In genomic region chr12:99540201-99540600, GRCm38 (mm10) we compare ENCODE assay signal across 27 mouse cellular contexts. TPM values are rescaled to one million over a fixed set of nuclear protein-coding genes. Genes with fewer than 3 reads are reported as not detected.
DNase-seq lines count a peak whose midpoint lies in the region; ATAC-seq and TF ChIP-seq lines count a peak whose summit lies in the region.
"Had no signal": no experiment of that assay in that cellular context is flagged by ENCODE, and none has a peak within 500 bp of the region (broad histone marks: within the 10 kb centered on the region; RNA-seq: fewer than 3 reads in every experiment).

No protein-coding gene starts in this region.

- TF ChIP-seq CTCF in lung, embryonic 14.5 days (IDR thresholded peaks at IDR 0.05; ENCODE audit: low read depth) = 0 out of 2 replicates have a peak, but pooled peaks have one; percentile 10
- peak; percentile 38 for TF ChIP-seq CTCF in ES-Bruce4 (IDR thresholded peaks at IDR 0.05; ENCODE audit: low read depth, low read length)

- peaks cover 10% of the 10 kb centered on the region; the same call in 1 of the 2 replicates for H3K9me3 ChIP-seq in lung, embryonic 14.5 days (ENCODE audit: low read depth, low read length)
- no peaks in the 10 kb centered on the region; the same call in 1 of the 2 replicates for H3K9me3 ChIP-seq in ES-Bruce4 (replicated peaks; ENCODE audit: control insufficient read depth, insufficient read depth, low read length, poor library complexity, severe bottlenecking)
- peaks cover 5% of the 10 kb centered on the region; the same call in 1 of the 2 replicates for H3K9me3 ChIP-seq in forebrain, embryonic 15.5 days
- H3K9me3 ChIP-seq: intestine, embryonic 15.5 days; liver, embryonic 15.5 days; lung, embryonic 15.5 days had no signal

- no peaks in the 10 kb centered on the region for H3K27me3 ChIP-seq in lung, embryonic 14.5 days (ENCODE audit: insufficient read depth, low read length)
- no peaks in the 10 kb centered on the region for H3K27me3 ChIP-seq in ES-Bruce4 (ENCODE audit: control insufficient read depth, insufficient read depth, low read length, poor library complexity, severe bottlenecking)
- no peaks in the 10 kb centered on the region for H3K27me3 ChIP-seq in forebrain, embryonic 15.5 days
- H3K27me3 ChIP-seq: embryonic facial prominence, embryonic 13.5 days; heart, embryonic 15.5 days; intestine, embryonic 15.5 days; liver, embryonic 15.5 days; lung, embryonic 15.5 days; midbrain, embryonic 13.5 days; neural tube, embryonic 13.5 days had no signal

- no peak overlapping the region for H3K4me2 ChIP-seq in lung, embryonic 14.5 days
- H3K4me2 ChIP-seq in forebrain, embryonic 15.5 days (replicated peaks) = no peak overlapping the region
- H3K4me2 ChIP-seq: embryonic facial prominence, embryonic 13.5 days; heart, embryonic 15.5 days; intestine, embryonic 15.5 days; liver, embryonic 15.5 days; lung, embryonic 15.5 days; midbrain, embryonic 13.5 days; neural tube, embryonic 13.5 days had no signal

- no peaks in the 10 kb centered on the region for H3K4me1 ChIP-seq in lung, embryonic 14.5 days (ENCODE audit: insufficient read depth)
- no peaks in the 10 kb centered on the region for H3K4me1 ChIP-seq in ES-Bruce4 (ENCODE audit: control insufficient read depth, insufficient read depth, low read length)
- 0 out of 2 replicates have a peak, but pooled peaks cover 3% of the 10 kb centered on the region for H3K4me1 ChIP-seq in forebrain, embryonic 15.5 days
- H3K4me1 ChIP-seq: embryonic facial prominence, embryonic 13.5 days; forebrain, embryonic 10.5 days; intestine, embryonic 15.5 days; lung, embryonic 15.5 days; midbrain, embryonic 13.5 days; neural tube, embryonic 13.5 days had no signal

- TF ChIP-seq EP300 in ES-Bruce4 (IDR thresholded peaks at IDR 0.05; ENCODE audit: insufficient read depth, low read depth, low read length) = no peak

- H3K27ac ChIP-seq in lung, embryonic 14.5 days (ENCODE audit: low read depth) = no peak overlapping the region
- no peak overlapping the region for H3K27ac ChIP-seq in ES-Bruce4 (ENCODE audit: insufficient read depth, low read length)
- no peak overlapping the region for H3K27ac ChIP-seq in forebrain, embryonic 15.5 days (replicated peaks)
- H3K27ac ChIP-seq: embryonic facial prominence, embryonic 13.5 days; forebrain, embryonic 10.5 days; heart, embryonic 15.5 days; intestine, embryonic 15.5 days; kidney, postnatal 0 days; liver, embryonic 15.5 days; lung, embryonic 15.5 days; macrophage; midbrain, embryonic 13.5 days; neural tube, embryonic 13.5 days had no signal

- H3K36me3 ChIP-seq in lung, embryonic 14.5 days (ENCODE audit: insufficient read depth) = no peaks in the 10 kb centered on the region; the same call in 1 of the 2 replicates
- H3K36me3 ChIP-seq in ES-Bruce4 (ENCODE audit: control insufficient read depth, insufficient read depth, low read length, poor library complexity, severe bottlenecking) = no peaks in the 10 kb centered on the region
- H3K36me3 ChIP-seq in forebrain, embryonic 15.5 days = 0 out of 2 replicates have a peak, but pooled peaks cover 4% of the 10 kb centered on the region
- H3K36me3 ChIP-seq: heart, embryonic 15.5 days; intestine, embryonic 15.5 days; lung, embryonic 15.5 days had no signal

- WGBS in lung, embryonic 14.5 days = 89% methylated on average over 4 of the region's 4 CpGs
- WGBS in forebrain, embryonic 15.5 days = 94% methylated on average over 4 of the region's 4 CpGs

- H3K4me3 ChIP-seq in lung, embryonic 14.5 days (ENCODE audit: low read depth, low read length) = no peak overlapping the region
- no peak overlapping the region for H3K4me3 ChIP-seq in ES-Bruce4 (ENCODE audit: low read depth, low read length)
- no peak overlapping the region for H3K4me3 ChIP-seq in forebrain, embryonic 15.5 days
- H3K4me3 ChIP-seq: embryonic facial prominence, embryonic 13.5 days; forebrain, embryonic 10.5 days; heart, embryonic 15.5 days; intestine, embryonic 15.5 days; liver, embryonic 15.5 days; lung, embryonic 15.5 days; midbrain, embryonic 13.5 days; neural tube, embryonic 13.5 days had no signal

- no peak overlapping the region for H3K9ac ChIP-seq in lung, embryonic 14.5 days
- no peak overlapping the region for H3K9ac ChIP-seq in ES-Bruce4 (ENCODE audit: low read depth, poor library complexity, severe bottlenecking)
- H3K9ac ChIP-seq in forebrain, embryonic 15.5 days (replicated peaks) = no peak overlapping the region
- H3K9ac ChIP-seq: embryonic facial prominence, embryonic 13.5 days; forebrain, postnatal 0 days; heart, embryonic 15.5 days; intestine, embryonic 15.5 days; liver, embryonic 15.5 days; lung, embryonic 15.5 days; midbrain, embryonic 13.5 days; neural tube, embryonic 13.5 days had no signal

- ATAC-seq in lung, embryonic 14.5 days (ENCODE audit: insufficient read depth) = no peak
- no peak for ATAC-seq in forebrain, embryonic 15.5 days (replicated peaks)
- ATAC-seq: forebrain, postnatal 0 days; hindbrain, embryonic 16.5 days; intestine, embryonic 15.5 days; midbrain, embryonic 13.5 days had no signal

- DNase-seq in lung, embryonic 14.5 days = no peak
- no peak for DNase-seq in lung, postnatal 36 days
- DNase-seq in R1 (ENCODE audit: low read depth, low spot score) = peak; percentile 76
- no peak for DNase-seq in kidney, postnatal 10 days
- DNase-seq in spleen, adult 18-20 months = no peak
- DNase-seq: adrenal gland, postnatal 14 days; cerebellum, adult 11-12 months; cerebellum, postnatal 10 days; forebrain, postnatal 0 days; kidney, adult 8-10 months; layer of hippocampus, postnatal 36 days; right cerebral cortex, postnatal 4 days; thymus, adult 2 months; thymus, postnatal 4 days had no signal

- no peak for TF ChIP-seq POLR2A in ES-Bruce4 (IDR thresholded peaks at IDR 0.05; ENCODE audit: insufficient read depth, low read length)

RNA-seq across cellular contexts. Expression of gene Foxn3, which starts 23.2 kb away (rescaled TPM):
- 69.1 and 72.5 TPM in 2 replicates for polyA plus RNA-seq in lung, embryonic 14.5 days (2014; fragmentation: Nextera tagmentation; extraction: Ambion mirVana)
- polyA plus RNA-seq in ES-Bruce4 (2011; ENCODE audit: insufficient read depth, insufficient read length, low read depth, missing spikeins) = 61.0 and 68.4 TPM in 2 replicates
- polyA plus RNA-seq in forebrain, embryonic 15.5 days (2015; fragmentation: Nextera tagmentation; extraction: Ambion mirVana) = 86.4 and 90.5 TPM in 2 replicates
